Mouse (Mus musculus): ENCODE measurements around the gene Nfatc3.

Gene Nfatc3

GRCm38 (mm10) chr8:106126055-106126454, 67.4 kb downstream of the Nfatc3 start:
- in situ Hi-C loops (cut with MboI, MseI), result no loop called here

- in situ Hi-C loops (cut with MboI, MseI), result no loop called here
These were observed 68.4 kb downstream of the Nfatc3 start for GRCm38 (mm10) chr8:106127054-106127453.

GRCm38 (mm10) chr8:106127882-106128410, 69.3 kb downstream of the Nfatc3 start:
- in situ Hi-C loops (cut with MboI, MseI), result no loop called here

- in situ Hi-C loops (cut with MboI, MseI), result no loop called here
These were observed 70.7 kb downstream of the Nfatc3 start for GRCm38 (mm10) chr8:106129232-106129930.

GRCm38 (mm10) chr8:106129997-106130396, 71.4 kb downstream of the Nfatc3 start:
- in situ Hi-C loops (cut with MboI, MseI), result no loop called here

GRCm38 (mm10) chr8:106130505-106130904, 71.9 kb downstream of the Nfatc3 start:
- in situ Hi-C loops (cut with MboI, MseI), result no loop called here

- in situ Hi-C loops (cut with MboI, MseI), result no loop called here
These were observed 72.4 kb downstream of the Nfatc3 start for GRCm38 (mm10) chr8:106131021-106131420.

- in situ Hi-C loops (cut with MboI, MseI), result no loop called here
These were observed 73.0 kb downstream of the Nfatc3 start for GRCm38 (mm10) chr8:106131488-106132222.

GRCm38 (mm10) chr8:106132356-106132755, 73.7 kb downstream of the Nfatc3 start:
- in situ Hi-C loops (cut with MboI, MseI), result no loop called here

- in situ Hi-C loops (cut with MboI, MseI), result no loop called here
These were observed 74.9 kb downstream of the Nfatc3 start for GRCm38 (mm10) chr8:106133526-106133925.

- in situ Hi-C loops (cut with MboI, MseI), result no loop called here
These were observed 75.3 kb downstream of the Nfatc3 start for GRCm38 (mm10) chr8:106133946-106134345.

GRCm38 (mm10) chr8:106134751-106135571, 76.3 kb downstream of the Nfatc3 start:
- in situ Hi-C loops (cut with MboI, MseI), result no loop called here

- in situ Hi-C loops (cut with MboI, MseI), result no loop called here
These were observed 77.0 kb downstream of the Nfatc3 start for GRCm38 (mm10) chr8:106135672-106136071.

- in situ Hi-C loops (cut with MboI, MseI), result no loop called here
These were observed 77.8 kb downstream of the Nfatc3 start, which contains the start of gene Esrp2 for GRCm38 (mm10) chr8:106136156-106137130. Gene Esrp2, minus strand, starts transcription at chr8:106136974.

- in situ Hi-C loops (cut with MboI, MseI), result no loop called here
These were observed 78.7 kb downstream of the Nfatc3 start for GRCm38 (mm10) chr8:106137218-106137905.

GRCm38 (mm10) chr8:106137906-106138477, 79.4 kb downstream of the Nfatc3 start:
- in situ Hi-C loops (cut with MboI, MseI), result no loop called here

- in situ Hi-C loops (cut with MboI, MseI), result no loop called here
These were observed 80.0 kb downstream of the Nfatc3 start for GRCm38 (mm10) chr8:106138616-106139015.

- in situ Hi-C loops (cut with MboI, MseI), result no loop called here
These were observed 81.6 kb downstream of the Nfatc3 start for GRCm38 (mm10) chr8:106140191-106140590.

GRCm38 (mm10) chr8:106140769-106141168, 82.1 kb downstream of the Nfatc3 start:
- in situ Hi-C loops (cut with MboI, MseI), result no loop called here

GRCm38 (mm10) chr8:106145331-106145730, 86.7 kb downstream of the Nfatc3 start:
- in situ Hi-C loops (cut with MboI, MseI), result no loop called here
